Mouse (Mus musculus) testis, adult 10 weeks (tissue): ENCODE data around the gene 4930507D05Rik. TPM values are rescaled to one million over a fixed set of nuclear protein-coding genes. Genes with fewer than 3 reads are reported as not detected.

Experiments
- polyA plus RNA-seq: library from polyadenylated mRNA; stranded (reverse); fragments of 350-450 nt; fragmentation: Illumina TruSeq; extraction: RNeasy Lipid Tissue Mini Kit (QIAGEN cat#74804); gene quantifications from one replicate; pipeline ENCODE4 v1.2.3, GENCODE M21; 2014; ENCODE audit warnings: low read depth, low replicate concordance

4930507D05Rik gene
- polyA plus RNA-seq = 2.4 TPM

GRCm38 (mm10) chr10:62449364-62450279, at the start of gene 4930507D05Rik, which contains the start of gene Supv3l1:
Gene 4930507D05Rik (plus strand): TSS chr10:62449489.
Gene Supv3l1 (minus strand): TSS chr10:62449738.

DNA sequence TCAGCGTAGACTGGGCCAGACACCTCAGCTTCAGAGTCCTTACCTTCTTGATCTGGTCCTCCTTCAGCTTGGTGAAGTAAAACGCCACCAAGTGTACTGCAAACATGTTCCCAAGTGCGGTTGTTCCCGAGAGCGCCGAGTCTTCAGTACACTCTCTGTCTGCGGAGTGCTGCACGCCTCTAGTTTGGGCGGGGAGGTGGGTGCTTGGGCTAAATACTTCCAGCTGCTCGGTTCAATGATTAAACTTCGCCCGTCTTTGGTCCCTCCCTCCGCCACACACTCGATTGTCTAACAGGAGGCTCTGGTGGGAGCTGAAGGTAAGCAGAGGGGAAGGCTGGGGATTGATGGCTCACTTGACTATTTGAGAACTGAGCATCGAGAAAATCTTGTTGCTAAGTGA, 27.0 kb upstream of the 4930507D05Rik start, which contains the start of gene Hkdc1:
Gene Hkdc1, minus strand, starts transcription at position 237 of the 400 bp plus-strand sequence.

DNA sequence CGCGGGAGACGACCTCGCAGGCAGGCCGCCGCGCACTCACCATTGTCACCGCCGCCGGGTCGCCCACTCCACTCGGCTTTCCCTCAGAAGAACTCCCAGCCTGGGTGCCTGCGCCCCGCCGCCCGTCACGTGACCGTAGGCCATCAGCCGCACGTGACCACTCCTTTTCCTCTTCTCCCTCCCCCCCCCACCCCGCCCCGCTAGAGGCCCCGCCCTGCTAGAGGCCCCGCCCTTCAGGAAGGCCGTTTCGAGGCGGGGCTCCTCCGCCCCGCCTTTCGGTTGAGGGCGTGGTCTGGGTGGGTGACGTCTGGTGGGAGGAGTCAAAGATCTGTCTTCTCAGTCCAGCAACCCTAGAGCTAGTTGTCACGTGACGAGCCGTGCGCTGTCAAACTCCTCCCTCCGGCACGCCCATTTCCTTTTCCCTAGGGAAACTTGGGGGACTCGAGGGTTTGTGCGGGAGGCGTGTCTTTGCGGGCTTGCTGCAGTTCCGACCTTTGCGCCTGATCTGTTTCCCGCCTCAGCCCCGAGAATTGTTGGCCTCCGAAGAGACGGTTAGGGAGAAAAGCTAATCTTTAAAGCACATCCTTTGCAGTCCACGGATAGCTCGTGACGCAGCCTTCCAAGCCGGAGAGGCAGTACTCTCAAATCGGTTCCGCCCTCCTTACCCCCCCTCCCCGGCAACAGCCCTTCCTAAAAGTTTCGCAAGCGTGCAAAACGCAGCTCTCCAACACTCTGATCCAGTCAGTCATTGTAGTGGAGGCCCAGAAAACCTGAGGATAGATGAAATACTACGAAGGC, 37.5 kb downstream of the 4930507D05Rik start, which contains the start of gene Vps26a:
Gene Vps26a, minus strand, starts transcription at position 188 of the 798 bp plus-strand sequence.

Other genes with a start within 250 kb of the 4930507D05Rik start
- gene Tspan15, start 218.2 kb upstream of the 4930507D05Rik start, polyA plus RNA-seq = 1.2 TPM
- gene Tacr2, start 197.1 kb upstream of the 4930507D05Rik start, polyA plus RNA-seq = 0.27 TPM
- 1,584 TPM for gene Hk1, start 69.6 kb upstream of the 4930507D05Rik start, polyA plus RNA-seq
- gene Hkdc1, start 27.0 kb upstream of the 4930507D05Rik start, polyA plus RNA-seq = not detected
- 18.8 TPM for gene Supv3l1, start 249 bp downstream of the 4930507D05Rik start, polyA plus RNA-seq
- gene Vps26a, start 37.3 kb downstream of the 4930507D05Rik start, polyA plus RNA-seq = 706 TPM
- 23.3 TPM for gene Srgn, start 78.0 kb downstream of the 4930507D05Rik start, polyA plus RNA-seq
- 46.3 TPM for gene Kif1bp, start 129.0 kb downstream of the 4930507D05Rik start, polyA plus RNA-seq
- gene Ddx21, start 152.8 kb downstream of the 4930507D05Rik start, polyA plus RNA-seq = 52.9 TPM
- gene Ddx50, start 201.7 kb downstream of the 4930507D05Rik start, polyA plus RNA-seq = 165 TPM